Mouse (Mus musculus) neutrophil, adult 83 days (primary cell): ENCODE data around the gene Gm8206. TPM values are rescaled to one million over a fixed set of nuclear protein-coding genes. Genes with fewer than 3 reads are reported as not detected.

Experiments used
- total RNA-seq, 2 experiments: library from RNA; stranded (reverse); gene quantifications; one replicate each; pipeline ENCODE4 v1.2.4; 2023

The Gm8206 gene
- not detected for total RNA-seq

DNA sequence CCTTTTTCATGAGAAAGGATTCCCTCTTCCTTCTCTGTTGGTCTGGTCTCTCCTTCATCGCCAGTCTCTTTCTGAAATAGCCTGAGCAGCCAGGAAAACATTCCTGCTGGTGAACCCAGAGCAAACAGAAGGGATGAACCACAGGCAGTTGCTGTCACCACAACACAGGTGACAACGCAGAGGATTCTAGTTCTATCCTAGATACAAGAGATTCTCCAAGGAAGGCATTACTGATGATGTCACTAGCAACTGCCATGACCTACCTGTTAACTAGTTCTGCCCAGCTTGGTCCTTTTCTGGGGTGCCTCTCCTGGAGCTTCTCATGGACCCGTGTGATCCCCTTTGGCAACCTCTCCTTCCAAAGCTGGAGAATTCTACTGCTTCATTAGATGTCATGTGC, at the start of gene Gm8206:
TSS of gene Gm8206 (minus strand) at position 101 of the 400 bp plus-strand sequence.

DNA sequence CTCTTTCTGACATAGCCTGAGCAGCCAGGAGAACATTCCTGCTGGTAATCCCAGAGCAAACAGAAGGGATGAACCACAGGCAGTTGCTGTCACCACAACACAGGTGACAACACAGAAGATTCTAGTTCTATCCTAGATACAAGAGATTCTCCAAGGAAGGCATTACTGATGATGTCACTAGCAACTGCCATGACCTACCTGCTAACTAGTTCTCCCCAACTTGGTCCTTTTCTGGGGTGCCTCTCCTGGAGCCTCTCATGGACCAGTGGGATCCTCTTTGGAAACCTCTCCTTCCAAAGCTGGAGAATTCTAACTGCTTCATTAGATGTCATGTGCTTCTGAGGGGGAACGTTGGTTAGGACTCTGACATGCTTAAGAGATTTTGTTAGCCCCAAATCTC, 32.0 kb upstream of the Gm8206 start, which contains the start of gene Gm3476:
TSS of gene Gm3476 (minus strand) at position 101 of the 400 bp plus-strand sequence.

GRCm38 (mm10) chr14:6108272-6108925, 14.7 kb upstream of the Gm8206 start, which contains the start of gene Gm3468:
Gene Gm3468, minus strand, starts transcription at chr14:6108665.

GRCm38 (mm10) chr14:6058167-6058566, 35.6 kb downstream of the Gm8206 start, which contains the start of gene Gm6337:
Gene Gm6337, minus strand, starts transcription at chr14:6058267.

GRCm38 (mm10) chr14:5979037-5979436, 114.7 kb downstream of the Gm8206 start, which contains the start of gene Gm3453:
Gene Gm3453, minus strand, starts transcription at chr14:5979137.

Other genes with a start within 250 kb of the Gm8206 start
- gene Gm8237, start 213.6 kb downstream of the Gm8206 start, total RNA-seq, result not detected
- not detected for gene Gm3248, start 132.2 kb downstream of the Gm8206 start, total RNA-seq
- not detected for gene Gm3453, start 114.8 kb downstream of the Gm8206 start, total RNA-seq
- gene Gm6337, start 35.7 kb downstream of the Gm8206 start, total RNA-seq, result not detected
- gene Gm3468, start 14.7 kb upstream of the Gm8206 start, total RNA-seq, result not detected
- gene Gm3476, start 31.9 kb upstream of the Gm8206 start, total RNA-seq, result not detected
- gene Gm21560, start 125.3 kb upstream of the Gm8206 start, total RNA-seq, result not detected
- not detected for gene Gm3411, start 193.3 kb upstream of the Gm8206 start, total RNA-seq
- gene Gm21103, start 210.9 kb upstream of the Gm8206 start, total RNA-seq, result not detected
- gene Gm3618, start 249.7 kb upstream of the Gm8206 start, total RNA-seq, result not detected